Mouse (Mus musculus) heart, postnatal 0 days (tissue): Measurements from ENCODE around the gene Gjd3. TPM values are rescaled to one million over a fixed set of nuclear protein-coding genes. Genes with fewer than 3 reads are reported as not detected.

ENCODE experiments used
- ATAC-seq: fragments of 200-750 bp; cut with Nextera tagmentation; 2 replicates; pipeline ENCODE4 v1.8.0; 2017; ENCODE audit warnings: low read depth, moderate number of reproducible peaks, moderate library complexity; ENCODE audit not compliant: insufficient read depth
- DNase-seq: peaks from one replicate; pipeline ENCODE4 v3.0.0-alpha.2; 2016; ENCODE audit warnings: low spot score
- H3K27ac ChIP-seq: fragments of 300-500 bp; sonication (generic); 2 replicates; pipeline ENCODE4 v1.5.1; 2014; ENCODE audit warnings: low read depth, mild to moderate bottlenecking
- H3K27me3 ChIP-seq: fragments of 300-500 bp; sonication (generic); 2 replicates; pipeline ENCODE4 v1.6.1; 2014; ENCODE audit warnings: low read length, mixed read lengths; ENCODE audit not compliant: control insufficient read depth, insufficient read depth
- H3K36me3 ChIP-seq: fragments of 300-500 bp; sonication (generic); replicated peaks from 2 replicates; pipeline ENCODE4 v1.6.1; 2014; ENCODE audit warnings: low read length, mixed read lengths; ENCODE audit not compliant: control insufficient read depth, insufficient read depth
- H3K4me1 ChIP-seq: fragments of 300-500 bp; sonication (generic); 2 replicates; pipeline ENCODE4 v1.6.1; 2014; ENCODE audit warnings: antibody characterized with exemption; ENCODE audit not compliant: control insufficient read depth, insufficient read depth
- H3K4me2 ChIP-seq: fragments of 300-500 bp; sonication (generic); 2 replicates; pipeline ENCODE4 v1.6.1; 2014; ENCODE audit warnings: low read depth, mild to moderate bottlenecking, low read length, moderate library complexity
- H3K4me3 ChIP-seq: fragments of 300-500 bp; sonication (generic); 2 replicates; pipeline ENCODE4 v1.5.1; 2014; ENCODE audit warnings: low read depth, low read length
- H3K9ac ChIP-seq: fragments of 300-500 bp; sonication (generic); replicated peaks from 2 replicates; pipeline ENCODE4 v1.6.1; 2014; ENCODE audit warnings: low read depth, low read length, mixed read lengths
- H3K9me3 ChIP-seq: fragments of 300-500 bp; sonication (generic); replicated peaks from 2 replicates; pipeline ENCODE4 v1.6.1; 2016; ENCODE audit warnings: low read length; ENCODE audit not compliant: control insufficient read depth
- CTCF ChIP-seq: IDR thresholded peaks from 2 replicates; pipeline ENCODE4 v1.5.1; 2016; ENCODE audit warnings: antibody characterized with exemption, control low read depth, low read depth
- EP300 ChIP-seq: IDR thresholded peaks from 2 replicates; pipeline ENCODE4 v1.6.1; 2016; ENCODE audit warnings: antibody characterized with exemption, low read depth
- WGBS: fragments of 180-500 bp; shearing (Covaris S2); extraction: QIAGEN DNeasy Blood & Tissue Kit; methylation state at CpG from one replicate; pipeline ENCODE4 v1.1.7; 2014; 5-methylcytosine and 5-hydroxymethylcytosine counted together
- polyA plus RNA-seq: library from polyadenylated mRNA; unstranded; fragments of >200 nt; fragmentation: Nextera tagmentation; extraction: Ambion mirVana; gene quantifications from 2 replicates; pipeline ENCODE4 v1.2.1, GENCODE M21; 2015
- total RNA-seq: library from RNA; depleted of rRNA; stranded (reverse); fragments of >200 nt; gene quantifications from 2 replicates; pipeline ENCODE4 v1.2.3, GENCODE M21; 2014; ENCODE audit warnings: low replicate concordance

Gjd3 gene
- total and polyA plus RNA-seq, 2 experiments from 2014 or later: 4.2 to 6.3 TPM

DNA sequence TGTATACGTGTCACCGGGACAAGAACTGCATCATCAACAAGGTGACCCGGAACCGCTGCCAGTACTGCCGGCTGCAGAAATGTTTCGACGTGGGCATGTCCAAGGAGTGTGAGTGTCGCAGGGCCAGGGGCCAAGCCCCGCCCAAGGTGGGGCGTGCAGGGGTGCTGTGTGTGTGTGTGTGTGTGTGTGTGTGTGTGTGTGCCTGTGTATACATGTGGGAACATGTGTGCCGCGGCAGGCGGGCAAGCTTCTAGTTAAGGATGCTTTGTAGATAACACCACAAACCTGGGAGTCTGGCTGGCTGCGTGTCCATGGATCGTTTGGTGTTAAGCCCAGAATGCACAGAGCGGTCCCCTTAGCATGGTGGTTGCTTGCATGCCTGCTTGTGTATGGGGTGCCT is 14.7 kb downstream of the Gjd3 start:
- H3K27ac ChIP-seq: peak overlapping the region; percentile 23; the same call in 1 of the 2 replicates
- H3K36me3 ChIP-seq: peaks cover 47% of the 10 kb centered on the region
- H3K4me2 ChIP-seq: no peak overlapping the region
- ATAC-seq (no peak), DNase-seq (no peak)
- 53% methylated on average over 16 of the region's 16 CpGs for WGBS
- no peaks in the 10 kb centered on the region for H3K9me3 ChIP-seq
- H3K9ac ChIP-seq: no peak overlapping the region
- no peak overlapping the region for H3K4me3 ChIP-seq
- H3K27me3 ChIP-seq: no peaks in the 10 kb centered on the region
- TF ChIP-seq EP300 (no peak), CTCF (no peak)
- H3K4me1 ChIP-seq: peaks cover 60% of the 10 kb centered on the region

DNA sequence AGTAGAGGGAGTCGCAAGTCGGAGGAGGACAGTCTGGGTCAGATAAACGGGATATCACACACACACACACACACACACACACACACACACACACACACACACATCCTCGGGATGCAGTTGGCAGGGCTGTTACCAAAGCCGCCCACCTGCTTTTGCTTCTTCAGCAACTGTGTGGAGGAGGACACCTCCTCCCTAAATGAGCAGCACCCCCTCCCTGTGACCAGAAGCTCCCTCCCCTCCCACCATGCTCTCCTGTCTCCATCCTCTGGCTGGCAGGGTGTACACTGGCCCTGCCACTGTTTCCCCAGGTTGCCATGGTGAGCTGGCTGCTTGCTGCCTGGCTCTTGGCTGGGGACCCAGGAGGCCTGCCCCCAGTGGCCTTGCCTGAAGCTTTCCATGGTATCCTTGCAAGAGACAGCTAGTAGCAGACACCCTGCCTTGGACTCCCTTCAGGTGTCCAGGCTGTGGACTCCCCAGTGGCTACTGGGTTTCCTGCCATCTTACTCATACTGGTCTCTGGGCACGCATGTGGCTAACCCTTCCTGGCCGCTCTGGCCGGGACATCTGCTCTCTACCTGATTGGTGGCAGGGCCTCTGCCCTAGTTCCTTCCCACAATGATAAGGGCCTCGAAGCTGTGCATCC is 16.2 kb downstream of the Gjd3 start:
- Histone ChIP-seq H3K4me1 (peaks cover 68% of the 10 kb centered on the region), H3K4me2 (peak overlapping the region; percentile 84; the same call in 1 of the 2 replicates), H3K27ac (no peak overlapping the region), H3K27me3 (no peaks in the 10 kb centered on the region), H3K36me3 (peaks cover 38% of the 10 kb centered on the region), H3K9me3 (no peaks in the 10 kb centered on the region), H3K9ac (no peak overlapping the region), H3K4me3 (no peak overlapping the region)
- DNase-seq: peak; percentile 69
- WGBS: 31% methylated on average over 9 of the region's 9 CpGs
- TF ChIP-seq EP300 (no peak), CTCF (peak; percentile 52)
- peak; percentile 44 for ATAC-seq

DNA sequence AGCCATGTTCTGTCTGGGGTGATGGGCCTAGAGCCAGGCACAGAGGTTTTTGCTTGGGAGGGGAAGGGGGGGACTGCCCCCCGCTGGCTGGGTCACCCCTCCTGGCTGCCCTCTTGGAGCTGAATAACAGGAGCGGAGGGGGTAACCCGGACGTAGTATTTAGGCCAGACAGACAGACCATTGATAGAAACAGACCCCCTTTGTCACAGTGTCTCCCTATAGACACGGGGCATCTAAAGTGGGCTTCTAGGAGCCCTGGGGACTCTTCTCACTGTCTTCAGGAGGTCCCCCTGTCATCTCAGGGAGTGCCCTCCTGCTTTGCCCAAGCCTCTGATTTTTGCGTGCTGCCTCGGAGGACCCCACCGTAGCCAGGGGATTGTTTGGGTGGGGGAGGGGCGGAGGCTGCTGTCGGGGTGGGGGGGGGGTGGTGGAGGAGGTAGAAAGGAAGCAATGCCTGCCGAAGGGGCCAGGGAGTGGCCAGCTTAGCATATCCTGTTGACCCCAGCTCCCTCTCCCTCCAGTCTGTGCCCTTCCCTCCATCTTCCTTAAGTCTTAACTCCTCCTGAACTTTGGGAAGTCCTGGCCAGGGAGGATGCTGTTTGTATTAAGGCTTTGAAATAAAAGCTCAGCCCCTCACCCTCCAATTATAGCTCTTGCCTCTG is 17.3 kb downstream of the Gjd3 start:
- no peak for DNase-seq
- 30% methylated on average over 11 of the region's 11 CpGs for WGBS
- Histone ChIP-seq H3K4me3 (peak overlapping the region; percentile 59; the same call in 1 of the 2 replicates), H3K27me3 (no peaks in the 10 kb centered on the region), H3K4me1 (peaks cover 65% of the 10 kb centered on the region), H3K4me2 (peak overlapping the region; percentile 84), H3K9ac (peak overlapping the region; percentile 14; the same call in 1 of the 2 replicates), H3K9me3 (no peaks in the 10 kb centered on the region), H3K27ac (peak overlapping the region; percentile 81; the same call in 1 of the 2 replicates), H3K36me3 (peaks cover 28% of the 10 kb centered on the region)
- no peak for ATAC-seq
- TF ChIP-seq CTCF: no peak
- TF ChIP-seq EP300: no peak

DNA sequence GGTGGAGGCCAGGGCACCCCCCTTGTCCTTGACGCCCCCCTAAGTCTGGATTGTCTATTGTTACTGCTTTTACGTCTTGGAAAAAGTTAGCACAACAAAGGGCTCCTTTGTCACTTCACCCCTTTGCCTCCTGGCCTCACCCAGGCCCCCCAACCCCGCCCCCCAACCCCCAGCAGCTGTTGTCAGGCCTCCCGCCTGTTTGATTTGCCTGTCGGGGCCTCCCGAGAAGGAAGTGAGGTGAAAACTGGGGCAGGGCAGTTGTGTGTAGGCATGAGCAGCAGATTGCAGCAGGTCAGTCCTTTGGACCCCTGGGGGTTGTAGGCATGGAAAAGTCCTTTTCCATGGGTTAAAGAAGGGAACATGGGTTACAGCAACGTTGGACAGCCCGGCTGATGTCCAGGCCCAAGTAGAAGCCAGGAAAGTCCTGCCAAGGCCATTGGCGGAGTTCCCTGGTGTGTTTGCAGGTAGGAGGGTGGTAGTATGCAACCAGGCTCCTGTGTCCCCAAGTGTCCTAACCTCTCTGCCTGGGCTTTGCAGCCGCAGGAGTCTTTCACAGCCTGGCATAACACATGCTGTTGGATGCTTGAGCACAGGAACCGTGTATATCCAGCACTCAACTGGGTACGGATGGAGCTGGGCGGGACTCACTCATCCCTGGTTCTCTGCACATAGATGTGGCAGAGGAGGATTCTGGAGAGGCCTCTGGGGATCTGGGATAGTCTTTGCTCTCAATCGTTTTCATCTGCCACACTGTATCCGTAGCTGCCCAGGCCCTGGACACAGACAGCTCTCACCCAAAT is 18.0 kb downstream of the Gjd3 start:
- peak overlapping the region; percentile 84 for H3K4me2 ChIP-seq
- DNase-seq: no peak
- peak overlapping the region; percentile 59 for H3K4me3 ChIP-seq
- H3K9ac ChIP-seq: peak overlapping the region; percentile 27; the same call in 1 of the 2 replicates
- peaks cover 67% of the 10 kb centered on the region for H3K4me1 ChIP-seq
- no peaks in the 10 kb centered on the region for H3K9me3 ChIP-seq
- H3K36me3 ChIP-seq: peaks cover 21% of the 10 kb centered on the region
- no peak for ATAC-seq
- TF ChIP-seq EP300: no peak
- no peak for TF ChIP-seq CTCF
- peak overlapping the region; percentile 81 for H3K27ac ChIP-seq
- H3K27me3 ChIP-seq: no peaks in the 10 kb centered on the region
- WGBS: 31% methylated on average over 15 of the region's 15 CpGs

DNA sequence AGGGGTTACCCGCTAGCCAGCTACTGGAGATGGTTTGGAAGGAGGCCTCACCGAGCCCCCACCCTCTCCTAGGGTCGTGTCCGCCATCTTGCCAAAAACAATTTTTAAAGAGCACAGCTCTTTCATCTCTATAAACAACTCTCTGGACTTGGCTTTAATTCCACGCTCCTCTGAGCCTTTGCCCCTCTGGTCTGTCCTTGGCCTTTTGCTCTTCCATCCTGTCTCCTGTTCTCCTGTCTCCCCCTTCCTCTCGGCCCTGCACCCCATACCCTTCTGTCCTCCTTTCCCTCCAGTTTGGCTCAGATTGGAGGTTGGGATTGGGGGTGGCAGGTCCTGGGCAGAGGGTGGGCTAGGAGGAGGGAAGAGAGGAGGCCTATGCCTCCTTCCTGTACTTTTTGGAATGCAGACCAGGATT is 18.6 kb downstream of the Gjd3 start:
- H3K4me1 ChIP-seq: peaks cover 68% of the 10 kb centered on the region
- DNase-seq: no peak
- H3K27me3 ChIP-seq: no peaks in the 10 kb centered on the region
- peak overlapping the region; percentile 84 for H3K4me2 ChIP-seq
- H3K36me3 ChIP-seq: peaks cover 17% of the 10 kb centered on the region
- H3K27ac ChIP-seq: peak overlapping the region; percentile 81
- ATAC-seq: no peak
- no peak for TF ChIP-seq CTCF
- TF ChIP-seq EP300: no peak
- 22% methylated on average over 6 of the region's 6 CpGs for WGBS
- H3K4me3 ChIP-seq: peak overlapping the region; percentile 59
- H3K9ac ChIP-seq: peak overlapping the region; percentile 51; the same call in 1 of the 2 replicates
- no peaks in the 10 kb centered on the region for H3K9me3 ChIP-seq
